Mouse (Mus musculus) G1E (cell line): ENCODE results near the gene Robo2.

Source experiments
- CTCF ChIP-seq: IDR thresholded peaks from 2 replicates; pipeline ENCODE4 v1.5.1; 2012; ENCODE audit warnings: low read depth, low read length, inconsistent platforms, mixed read lengths
- GATA1 ChIP-seq: IDR thresholded peaks from 2 replicates; pipeline ENCODE4 v1.6.1; 2012; ENCODE audit warnings: borderline replicate concordance, low read length, inconsistent platforms, mixed read lengths
- TAL1 ChIP-seq: conservative IDR thresholded peaks from 2 replicates; pipeline ENCODE4 v1.6.1; 2012; ENCODE audit warnings: low read depth, low read length, inconsistent platforms, mixed read lengths

GRCm38 (mm10) chr16:73940211-73940541 is 471.4 kb downstream of the Robo2 start:
- no peak for TF ChIP-seq CTCF
- TF ChIP-seq GATA1: no peak
- TF ChIP-seq TAL1: no peak
